11 mouse cellular contexts compared by ENCODE assay signal in genomic region chr16:56396586-56396985, GRCm38 (mm10).
A peak's percentile ranks its signal among the peaks of the same experiment; 100 is the strongest.
DNase-seq lines count a peak whose midpoint lies in the region; ATAC-seq and TF ChIP-seq lines count a peak whose summit lies in the region.
"Had no signal": no experiment of that assay in that cellular context is flagged by ENCODE, and none has a peak within 500 bp of the region (broad histone marks: within the 10 kb centered on the region; RNA-seq: fewer than 3 reads in every experiment).

No protein-coding gene starts in this region.

- DNase-seq in liver, embryonic 11.5 days (ENCODE audit: low spot score) = no peak
- peak; percentile 54 for DNase-seq in embryonic facial prominence, embryonic 14.5 days (ENCODE audit: low spot score)
- DNase-seq in limb, embryonic 14.5 days (ENCODE audit: low spot score) = peak; percentile 64
- DNase-seq in thymus, postnatal 10 days (ENCODE audit: low spot score in 2 of 2) = no peak
- DNase-seq in right cerebral cortex, adult 18-20 months = no peak
- no peak for DNase-seq in testis, postnatal 14 days (ENCODE audit: low spot score)
- DNase-seq: heart, postnatal 4 days had no signal

- no peak overlapping the region for H3K9ac ChIP-seq in liver, embryonic 16.5 days (ENCODE audit: low read depth, low read length)
- H3K9ac ChIP-seq in liver, embryonic 11.5 days (ENCODE audit: low read depth, low read length) = no peak overlapping the region
- H3K9ac ChIP-seq in embryonic facial prominence, embryonic 14.5 days (ENCODE audit: low read depth, low read length) = no peak overlapping the region
- H3K9ac ChIP-seq in limb, embryonic 14.5 days (ENCODE audit: low read depth, low read length, severe bottlenecking) = no peak overlapping the region
- H3K9ac ChIP-seq in neural tube, embryonic 14.5 days (replicated peaks; ENCODE audit: low read depth, low read length) = no peak overlapping the region
- H3K9ac ChIP-seq: forebrain, embryonic 13.5 days; midbrain, embryonic 12.5 days had no signal

- peak; percentile 78 for ATAC-seq in liver, embryonic 16.5 days (ENCODE audit: low read depth)
- ATAC-seq in liver, embryonic 11.5 days (replicated peaks; ENCODE audit: low FRiP score) = no peak
- 0 out of 2 replicates have a peak, but pooled peaks have one; percentile 37 for ATAC-seq in embryonic facial prominence, embryonic 14.5 days (ENCODE audit: low read depth)
- ATAC-seq in limb, embryonic 14.5 days (ENCODE audit: low FRiP score, low read depth) = peak; percentile 30; the same call in 1 of the 2 replicates
- ATAC-seq in neural tube, embryonic 14.5 days (ENCODE audit: low read depth) = peak; percentile 69; the same call in 1 of the 2 replicates
- ATAC-seq: forebrain, embryonic 13.5 days had no signal

- no peaks in the 10 kb centered on the region for H3K4me1 ChIP-seq in liver, embryonic 16.5 days (ENCODE audit: control insufficient read depth, low read depth, low read length)
- H3K4me1 ChIP-seq in liver, embryonic 11.5 days (replicated peaks; ENCODE audit: control insufficient read depth, insufficient read depth, low read length) = no peaks in the 10 kb centered on the region
- H3K4me1 ChIP-seq in embryonic facial prominence, embryonic 14.5 days (ENCODE audit: control insufficient read depth, insufficient read depth, low read length) = no peaks in the 10 kb centered on the region
- H3K4me1 ChIP-seq in limb, embryonic 14.5 days (ENCODE audit: control insufficient read depth, insufficient read depth, low read length) = peaks cover 6% of the 10 kb centered on the region; the same call in 1 of the 2 replicates
- no peaks in the 10 kb centered on the region for H3K4me1 ChIP-seq in neural tube, embryonic 14.5 days (ENCODE audit: control insufficient read depth, insufficient read depth, low read length)
- H3K4me1 ChIP-seq: forebrain, embryonic 13.5 days; midbrain, embryonic 12.5 days had no signal

- no peaks in the 10 kb centered on the region for H3K27me3 ChIP-seq in liver, embryonic 16.5 days (ENCODE audit: control insufficient read depth, insufficient read depth, low read depth, low read length)
- no peaks in the 10 kb centered on the region for H3K27me3 ChIP-seq in liver, embryonic 11.5 days (replicated peaks; ENCODE audit: control insufficient read depth, insufficient read depth, low read length)
- H3K27me3 ChIP-seq in embryonic facial prominence, embryonic 14.5 days (replicated peaks; ENCODE audit: control insufficient read depth, insufficient read depth, low read length) = no peaks in the 10 kb centered on the region
- H3K27me3 ChIP-seq in limb, embryonic 14.5 days (ENCODE audit: control insufficient read depth, insufficient read depth, low read length) = no peaks in the 10 kb centered on the region
- H3K27me3 ChIP-seq in neural tube, embryonic 14.5 days (ENCODE audit: control insufficient read depth, insufficient read depth, low read length) = no peaks in the 10 kb centered on the region
- H3K27me3 ChIP-seq: forebrain, embryonic 13.5 days; midbrain, embryonic 12.5 days had no signal

- no peak overlapping the region for H3K4me2 ChIP-seq in liver, embryonic 16.5 days (ENCODE audit: low read depth, low read length)
- H3K4me2 ChIP-seq in liver, embryonic 11.5 days = no peak overlapping the region
- H3K4me2 ChIP-seq in embryonic facial prominence, embryonic 14.5 days (ENCODE audit: low read depth, low read length) = no peak overlapping the region
- H3K4me2 ChIP-seq in limb, embryonic 14.5 days (replicated peaks; ENCODE audit: low read depth, low read length, severe bottlenecking) = no peak overlapping the region
- no peak overlapping the region for H3K4me2 ChIP-seq in neural tube, embryonic 14.5 days (ENCODE audit: low read depth, low read length)
- H3K4me2 ChIP-seq: forebrain, embryonic 13.5 days; midbrain, embryonic 12.5 days had no signal

- no peaks in the 10 kb centered on the region for H3K36me3 ChIP-seq in liver, embryonic 16.5 days (ENCODE audit: control insufficient read depth, insufficient read depth)
- no peaks in the 10 kb centered on the region for H3K36me3 ChIP-seq in liver, embryonic 11.5 days (ENCODE audit: control insufficient read depth, insufficient read depth, low read length)
- H3K36me3 ChIP-seq in embryonic facial prominence, embryonic 14.5 days (ENCODE audit: control insufficient read depth, insufficient read depth, low read length) = no peaks in the 10 kb centered on the region
- no peaks in the 10 kb centered on the region for H3K36me3 ChIP-seq in limb, embryonic 14.5 days (ENCODE audit: control insufficient read depth, insufficient read depth, low read length)
- no peaks in the 10 kb centered on the region for H3K36me3 ChIP-seq in neural tube, embryonic 14.5 days (ENCODE audit: control insufficient read depth, insufficient read depth, low read length)
- H3K36me3 ChIP-seq: midbrain, embryonic 12.5 days had no signal

- no peak overlapping the region for H3K4me3 ChIP-seq in liver, embryonic 16.5 days (ENCODE audit: low read depth, low read length)
- no peak overlapping the region for H3K4me3 ChIP-seq in liver, embryonic 11.5 days (ENCODE audit: low read depth, low read length)
- no peak overlapping the region for H3K4me3 ChIP-seq in embryonic facial prominence, embryonic 14.5 days (ENCODE audit: low read depth, low read length)
- no peak overlapping the region for H3K4me3 ChIP-seq in limb, embryonic 14.5 days (replicated peaks; ENCODE audit: low read length)
- H3K4me3 ChIP-seq in neural tube, embryonic 14.5 days (ENCODE audit: low read depth, low read length) = no peak overlapping the region
- H3K4me3 ChIP-seq: forebrain, embryonic 13.5 days; midbrain, embryonic 12.5 days had no signal

- H3K9me3 ChIP-seq in liver, embryonic 16.5 days (replicated peaks; ENCODE audit: control insufficient read depth, low read length) = no peaks in the 10 kb centered on the region
- H3K9me3 ChIP-seq in liver, embryonic 11.5 days (ENCODE audit: control insufficient read depth, low read length) = no peaks in the 10 kb centered on the region
- H3K9me3 ChIP-seq in embryonic facial prominence, embryonic 14.5 days (ENCODE audit: control insufficient read depth, low read length) = no peaks in the 10 kb centered on the region
- H3K9me3 ChIP-seq in limb, embryonic 14.5 days (ENCODE audit: control insufficient read depth, low read length) = no peaks in the 10 kb centered on the region
- no peaks in the 10 kb centered on the region for H3K9me3 ChIP-seq in neural tube, embryonic 14.5 days (ENCODE audit: control insufficient read depth, low read length)
- H3K9me3 ChIP-seq: forebrain, embryonic 13.5 days; midbrain, embryonic 12.5 days had no signal

- no peak overlapping the region for H3K27ac ChIP-seq in liver, embryonic 16.5 days (ENCODE audit: low read length)
- no peak overlapping the region for H3K27ac ChIP-seq in liver, embryonic 11.5 days (ENCODE audit: low read depth, low read length)
- H3K27ac ChIP-seq in embryonic facial prominence, embryonic 14.5 days (replicated peaks; ENCODE audit: low read depth, low read length) = no peak overlapping the region
- H3K27ac ChIP-seq in limb, embryonic 14.5 days (replicated peaks; ENCODE audit: low read depth, low read length) = no peak overlapping the region
- H3K27ac ChIP-seq in neural tube, embryonic 14.5 days (ENCODE audit: low read depth, low read length) = no peak overlapping the region
- H3K27ac ChIP-seq: forebrain, embryonic 13.5 days; midbrain, embryonic 12.5 days had no signal

- 24% methylated on average over 4 of the region's 4 CpGs for WGBS in liver, embryonic 16.5 days (ENCODE audit: insufficient replicate concordance)
- WGBS in liver, embryonic 11.5 days = 35% methylated on average over 4 of the region's 4 CpGs
- WGBS in embryonic facial prominence, embryonic 14.5 days = 37% methylated on average over 4 of the region's 4 CpGs
- 6% methylated on average over 4 of the region's 4 CpGs for WGBS in limb, embryonic 14.5 days
- 38% methylated on average over 4 of the region's 4 CpGs for WGBS in neural tube, embryonic 14.5 days

- no peak for TF ChIP-seq POLR2A in limb, embryonic 14.5 days (IDR thresholded peaks at IDR 0.05; ENCODE audit: borderline replicate concordance, extremely low read depth, insufficient read depth, insufficient read length)

Comparison
In these comparisons a context has a peak if more than half of its experiments do, and no peak if none do; other contexts are left out.
1. DNase-seq: peak in embryonic facial prominence, embryonic 14.5 days (single experiment) and limb, embryonic 14.5 days (single experiment); none in liver, embryonic 11.5 days (single experiment), thymus, postnatal 10 days (0 of 2), right cerebral cortex, adult 18-20 months (single experiment) and testis, postnatal 14 days (single experiment).